Mouse (Mus musculus): ENCODE results near the gene Khdrbs1.
"Not testable (repeated sequence)": the region's sequence is repeated elsewhere in the genome, so short reads cannot be mapped to it uniquely, and the experiment has no call there.

Khdrbs1 gene

DNA sequence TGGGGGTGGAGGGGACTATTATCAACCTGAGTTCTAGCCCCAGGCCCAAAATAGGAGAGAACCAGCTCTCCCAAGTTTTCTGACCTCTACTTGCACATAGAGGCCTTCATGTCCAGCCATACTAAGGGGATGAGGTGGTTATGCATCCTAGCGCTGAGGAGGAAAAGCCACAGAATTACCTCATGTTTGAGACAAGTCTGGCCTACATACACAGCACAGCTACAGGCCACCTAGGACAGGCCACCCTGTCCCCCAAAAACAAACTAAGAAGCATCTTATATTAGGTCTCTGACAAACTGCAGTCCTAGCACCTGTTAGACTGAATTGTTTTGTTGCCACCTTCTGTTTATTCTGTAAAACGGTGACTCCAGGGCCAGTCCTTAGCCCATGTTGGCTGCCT, 1.4 kb upstream of the Khdrbs1 start:
- no peak for DNase-seq (ENCODE audit: low spot score)

DNA sequence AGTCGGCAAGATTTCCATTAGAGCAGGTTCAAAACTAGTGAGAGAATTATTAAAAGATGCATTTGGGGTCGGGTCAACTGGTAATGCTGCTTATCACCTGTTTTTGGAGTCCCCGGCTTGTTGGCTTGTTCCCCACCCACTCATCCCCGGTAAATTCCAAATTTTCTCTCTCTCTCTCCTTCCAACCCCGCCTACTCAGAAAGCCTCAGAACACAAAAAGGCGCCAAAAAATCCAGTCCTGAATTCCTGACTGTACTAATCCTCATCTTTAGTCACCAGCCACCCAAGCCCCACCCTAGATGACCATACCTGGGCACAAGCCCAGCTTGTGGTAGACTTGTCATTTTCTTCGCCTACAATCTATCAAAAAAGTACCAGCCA, 897 bp upstream of the Khdrbs1 start:
- no peak for DNase-seq (ENCODE audit: low spot score)

GRCm38 (mm10) chr4:129741974-129742231, 200 bp downstream of the Khdrbs1 start:
- DNase-seq (ENCODE audit: low spot score), result no peak

DNA sequence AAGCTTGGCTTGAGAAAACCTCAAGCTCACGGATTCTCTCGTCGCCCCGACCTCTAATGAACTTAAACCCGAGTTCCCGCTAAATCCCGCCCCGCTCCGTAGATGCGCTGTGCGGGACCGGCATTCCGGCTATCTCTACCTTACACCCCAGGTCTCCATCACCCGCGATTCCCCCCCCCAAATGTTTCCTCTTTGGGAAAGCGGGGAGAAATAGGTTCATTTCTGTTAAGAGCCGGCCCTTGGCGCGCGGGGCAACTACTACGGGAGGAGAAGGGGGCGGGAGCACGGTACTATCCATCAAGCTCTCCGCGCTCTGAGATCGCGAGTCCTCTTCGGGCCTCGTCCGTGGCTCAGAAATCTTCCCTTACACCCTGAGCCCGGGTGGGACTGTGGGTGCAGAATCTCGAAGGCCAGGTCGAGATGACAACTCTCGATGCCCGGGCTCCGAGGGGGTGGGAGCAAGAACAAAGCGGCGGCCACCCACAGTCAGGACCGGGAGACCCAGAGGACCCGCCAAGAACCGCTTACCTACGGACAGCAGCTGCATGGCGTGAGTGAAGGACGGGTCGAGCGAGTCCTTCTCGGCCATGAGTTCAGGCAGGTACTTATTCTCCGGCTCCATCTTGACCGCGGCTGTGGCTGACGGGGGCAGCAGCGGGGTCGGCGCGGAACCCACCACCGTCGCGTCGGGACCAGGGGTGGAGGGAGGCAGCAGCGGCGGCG, 691 bp downstream of the Khdrbs1 start:
- peak; percentile 32 for DNase-seq (ENCODE audit: low spot score)

DNA sequence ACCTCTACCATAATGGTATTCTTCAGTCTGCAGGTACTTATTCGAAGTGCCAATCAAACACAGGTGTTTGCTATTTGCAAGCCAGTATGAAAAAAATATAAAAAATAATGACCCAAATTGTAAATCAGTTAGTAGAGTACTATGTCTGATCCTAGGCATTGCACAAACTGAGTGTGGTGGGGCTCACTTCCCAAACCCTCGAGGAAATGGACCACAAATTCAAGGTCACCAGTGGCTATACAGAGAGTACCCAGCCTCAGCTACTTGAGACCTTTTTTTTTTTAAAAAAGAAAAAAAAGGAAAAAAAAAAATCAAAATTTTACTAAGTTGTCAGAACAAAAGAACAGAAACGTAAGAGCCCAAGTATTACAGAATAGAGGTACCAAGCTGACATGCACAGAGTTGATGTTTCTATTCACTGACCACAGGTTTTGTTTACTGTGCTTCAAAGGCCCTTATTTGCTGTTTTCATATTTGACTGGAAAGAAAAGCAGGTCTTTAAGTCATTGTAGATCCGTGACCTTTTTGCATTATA, 2.9 kb downstream of the Khdrbs1 start:
- no peak for DNase-seq (ENCODE audit: low spot score)

GRCm38 (mm10) chr4:129736173-129736572, 5.9 kb downstream of the Khdrbs1 start:
- DNase-seq (ENCODE audit: low spot score), result no peak

DNA sequence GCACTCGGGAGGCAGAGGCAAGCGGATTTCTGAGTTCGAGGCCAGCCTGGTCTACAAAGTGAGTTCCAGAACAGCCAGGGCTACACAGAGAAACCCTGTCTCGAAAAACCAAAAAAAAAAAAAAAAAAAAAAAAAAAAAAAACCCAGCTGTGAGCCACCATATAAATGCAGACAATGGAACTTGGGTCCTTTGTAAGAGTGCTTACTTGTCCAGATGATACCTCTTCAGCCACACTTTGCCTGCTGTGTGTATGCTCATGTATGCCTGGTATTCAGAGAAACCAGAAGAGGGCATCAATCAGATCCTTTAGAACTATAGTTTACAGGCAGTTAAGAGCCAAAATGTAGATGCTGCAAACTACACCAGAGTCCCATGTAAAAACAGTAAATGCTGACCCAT, 6.6 kb downstream of the Khdrbs1 start:
- DNase-seq (ENCODE audit: low spot score), result not testable (repeated sequence)

GRCm38 (mm10) chr4:129731423-129731822, 10.7 kb downstream of the Khdrbs1 start:
- DNase-seq (ENCODE audit: low spot score), result peak; percentile 26

- no peak for DNase-seq (ENCODE audit: low spot score)
Observed at GRCm38 (mm10) chr4:129716310-129716709, 25.8 kb downstream of the Khdrbs1 start.

DNA sequence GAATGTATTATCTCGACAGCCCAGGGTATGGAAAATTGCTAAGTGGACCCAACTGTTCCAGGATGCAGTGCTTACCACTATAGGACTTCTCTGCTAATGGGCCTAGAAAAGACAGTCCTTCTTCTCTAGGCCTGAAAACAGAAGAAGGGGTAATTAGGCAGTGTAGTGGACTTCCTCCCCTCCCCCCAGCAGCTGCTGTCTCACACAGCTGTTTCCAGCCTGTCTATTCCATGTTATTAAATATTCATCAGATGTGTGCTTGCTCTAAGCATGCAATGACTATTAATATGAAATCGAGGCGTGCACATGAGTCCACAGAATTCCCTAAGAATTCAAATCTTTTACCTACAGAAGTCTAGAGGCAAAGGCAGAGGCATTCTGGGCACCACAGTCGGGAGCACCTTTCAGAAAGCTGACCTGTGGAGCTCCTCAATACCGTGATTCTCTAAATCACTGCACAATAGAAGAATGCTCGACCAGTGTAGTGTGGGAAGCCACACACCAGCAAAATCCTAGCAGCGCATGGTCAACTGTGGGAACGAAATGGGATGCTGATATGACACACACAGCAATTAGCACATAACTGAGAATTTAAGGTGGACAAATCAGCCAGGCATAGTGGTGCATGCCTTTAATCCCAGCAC, 32.5 kb downstream of the Khdrbs1 start:
- no peak for DNase-seq (ENCODE audit: low spot score)

GRCm38 (mm10) chr4:129706750-129707149, 35.4 kb downstream of the Khdrbs1 start:
- DNase-seq (ENCODE audit: low spot score), result no peak

- DNase-seq (ENCODE audit: low spot score), result no peak
Observed at GRCm38 (mm10) chr4:129702454-129702853, 39.6 kb downstream of the Khdrbs1 start.

DNA sequence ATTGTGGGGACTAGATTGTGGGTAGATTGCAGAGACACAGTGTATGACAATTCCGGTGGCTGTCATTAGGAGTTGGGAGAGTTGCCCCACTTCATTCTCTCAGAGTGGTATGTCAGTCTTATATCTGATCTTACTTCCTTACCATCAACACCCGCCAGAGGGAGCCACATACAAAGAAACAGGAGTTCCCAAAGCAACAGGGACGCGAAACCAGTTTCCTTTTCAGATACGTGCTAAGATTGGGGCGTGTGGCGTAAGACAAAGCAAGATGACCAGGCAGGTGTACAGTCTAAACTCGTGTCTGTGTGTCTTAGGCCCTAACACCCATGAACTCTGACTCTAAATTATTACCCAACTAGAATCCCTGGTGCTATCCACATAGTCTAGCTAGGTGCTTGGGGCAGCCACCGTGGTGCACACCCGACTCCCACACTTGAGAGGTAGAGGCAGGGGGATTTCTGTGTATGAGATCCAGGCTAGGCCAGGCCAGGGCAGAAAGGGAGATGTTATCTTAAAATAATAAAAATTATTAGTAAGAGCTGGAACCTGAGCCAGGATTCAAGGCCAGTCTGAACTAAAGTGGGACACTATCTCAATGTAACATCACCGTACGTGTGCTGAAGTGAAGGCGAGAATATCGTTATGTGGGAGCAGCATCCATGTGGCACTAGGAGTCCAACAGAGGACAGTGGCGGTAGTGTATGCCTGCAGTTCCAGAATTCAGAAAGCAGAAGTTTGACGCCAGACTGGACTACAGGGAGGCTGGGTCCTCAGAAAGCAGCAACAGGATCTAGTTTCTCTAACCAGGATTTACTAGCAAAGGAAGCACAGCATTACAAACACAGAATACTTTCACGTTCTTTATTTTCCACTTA, 40.4 kb downstream of the Khdrbs1 start:
- peak; percentile 83 for DNase-seq (ENCODE audit: low spot score)

DNA sequence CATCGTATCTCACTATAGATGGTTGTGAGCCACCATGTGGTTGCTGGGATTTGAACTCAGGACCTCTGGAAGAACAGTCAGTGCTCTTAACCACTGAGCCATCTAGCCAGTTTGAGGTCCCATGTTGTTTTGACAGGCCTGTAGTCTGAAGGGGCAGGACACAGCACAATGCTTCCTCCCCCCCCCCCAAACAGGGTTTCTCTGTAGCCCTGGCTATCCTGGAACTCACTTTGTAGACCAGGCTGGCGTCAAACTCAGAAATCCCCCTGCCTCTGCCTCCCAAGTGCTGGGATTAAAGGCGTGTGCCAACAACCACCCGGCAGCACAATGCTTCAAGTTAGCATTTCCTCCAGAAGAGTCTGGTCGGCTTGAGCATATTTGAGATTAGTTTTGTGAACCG, 41.4 kb downstream of the Khdrbs1 start:
- DNase-seq (ENCODE audit: low spot score), result not testable (repeated sequence)

GRCm38 (mm10) chr4:129700216-129700615, 41.9 kb downstream of the Khdrbs1 start:
- DNase-seq (ENCODE audit: low spot score), result no peak

- DNase-seq (ENCODE audit: low spot score), result no peak
Observed at GRCm38 (mm10) chr4:129697191-129697590, 44.9 kb downstream of the Khdrbs1 start.

GRCm38 (mm10) chr4:129696158-129696985, 45.7 kb downstream of the Khdrbs1 start, which contains the start of gene Tmem39b:
Tmem39b (minus strand) TSS chr4:129696838.
- peak; percentile 84 for DNase-seq (ENCODE audit: low spot score)

GRCm38 (mm10) chr4:129695815-129696157, 46.3 kb downstream of the Khdrbs1 start:
- no peak for DNase-seq (ENCODE audit: low spot score)

DNA sequence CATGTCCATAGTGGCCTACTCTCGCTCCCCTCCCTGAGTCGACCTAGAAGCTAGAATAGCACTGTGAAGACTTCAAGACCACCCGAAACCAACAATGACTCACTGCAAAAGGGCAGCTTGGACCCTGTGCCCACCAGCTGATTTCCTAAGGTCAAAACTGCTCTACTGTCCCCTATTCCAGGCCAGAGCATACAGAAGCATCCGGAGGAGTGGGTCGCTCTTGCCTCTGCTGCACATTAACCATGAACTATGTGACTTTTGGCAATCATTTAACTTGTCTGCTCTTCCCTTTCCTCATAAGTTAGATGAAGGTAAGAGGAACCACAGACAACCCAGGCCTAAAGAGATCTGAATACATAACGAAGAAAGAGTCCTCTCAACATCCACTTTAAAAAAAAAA, 57.6 kb downstream of the Khdrbs1 start:
- DNase-seq (ENCODE audit: low spot score), result no peak

- no peak for DNase-seq (ENCODE audit: low spot score)
Observed at GRCm38 (mm10) chr4:129683901-129684493, 58.1 kb downstream of the Khdrbs1 start.

- no peak for DNase-seq (ENCODE audit: low spot score)
Observed at GRCm38 (mm10) chr4:129681837-129682236, 60.3 kb downstream of the Khdrbs1 start.
